Mouse (Mus musculus) kidney, postnatal 25 days (tissue): ENCODE results near the gene Aup1.

Experiments used
- DNase-seq, 2 experiments: peaks; one replicate each; pipeline ENCODE4 v3.0.0; 2021; ENCODE audit warnings: mixed read lengths in 2 of 2

Aup1 gene

GRCm38 (mm10) chr6:83031921-83032590, 22.3 kb upstream of the Aup1 start:
- no peak for DNase-seq

GRCm38 (mm10) chr6:83032769-83033191, 21.5 kb upstream of the Aup1 start:
- peak; percentile 36 to 61 for DNase-seq

GRCm38 (mm10) chr6:83033249-83034185, 20.8 kb upstream of the Aup1 start, which contains the start of the genes Dok1 and Loxl3:
Dok1 (minus strand) TSS chr6:83033471.
Loxl3 (plus strand) TSS chr6:83034173.
- peak; percentile 62 to 80 for DNase-seq

GRCm38 (mm10) chr6:83034463-83035055, 19.8 kb upstream of the Aup1 start:
- no peak for DNase-seq

- no peak for DNase-seq
Observed at GRCm38 (mm10) chr6:83037188-83037587, 17.1 kb upstream of the Aup1 start.

GRCm38 (mm10) chr6:83038496-83039012, 15.8 kb upstream of the Aup1 start:
- DNase-seq: peak; percentile 95

GRCm38 (mm10) chr6:83040601-83041000, 13.7 kb upstream of the Aup1 start:
- no peak for DNase-seq

GRCm38 (mm10) chr6:83043561-83043960, 10.8 kb upstream of the Aup1 start:
- DNase-seq: peak in 1 of 2 experiments; percentile 28

- no peak for DNase-seq
Observed at GRCm38 (mm10) chr6:83043993-83044392, 10.3 kb upstream of the Aup1 start.

GRCm38 (mm10) chr6:83044742-83045141, 9.6 kb upstream of the Aup1 start:
- peak; percentile 24 to 56 for DNase-seq

GRCm38 (mm10) chr6:83049367-83049766, 5.0 kb upstream of the Aup1 start:
- no peak for DNase-seq

- DNase-seq: peak in 1 of 2 experiments; percentile 18
Observed at GRCm38 (mm10) chr6:83053136-83053960, 973 bp upstream of the Aup1 start.

- DNase-seq: peak; percentile 29 to 64
Observed at GRCm38 (mm10) chr6:83054871-83055431, 630 bp downstream of the Aup1 start, which contains the start of gene Htra2. Htra2 (minus strand) TSS chr6:83055273.

- DNase-seq: peak; percentile 79 to 92
Observed at GRCm38 (mm10) chr6:83057790-83058189, 3.5 kb downstream of the Aup1 start, which contains the start of gene Dqx1. Dqx1 (plus strand) TSS chr6:83057844.

- no peak for DNase-seq
Observed at GRCm38 (mm10) chr6:83058725-83059124, 4.4 kb downstream of the Aup1 start.

- DNase-seq: peak in 1 of 2 experiments; percentile 15
Observed at GRCm38 (mm10) chr6:83065995-83066394, 11.7 kb downstream of the Aup1 start.

GRCm38 (mm10) chr6:83066441-83066840, 12.1 kb downstream of the Aup1 start:
- no peak for DNase-seq

- no peak for DNase-seq
Observed at GRCm38 (mm10) chr6:83068221-83068620, 13.9 kb downstream of the Aup1 start.

GRCm38 (mm10) chr6:83068706-83069487, 14.6 kb downstream of the Aup1 start:
- peak in 1 of 2 experiments; percentile 61 for DNase-seq

GRCm38 (mm10) chr6:83069488-83070246, 15.3 kb downstream of the Aup1 start:
- DNase-seq: no peak

- DNase-seq: no peak
Observed at GRCm38 (mm10) chr6:83070247-83070310, 15.8 kb downstream of the Aup1 start, which contains the start of gene Tlx2. Tlx2 (minus strand) TSS chr6:83070293.
